8 mouse cellular contexts compared by ENCODE assay signal in genomic region chr19:31664159-31664991, GRCm38 (mm10).
DNase-seq lines count a peak whose midpoint lies in the region; ATAC-seq and TF ChIP-seq lines count a peak whose summit lies in the region.

No protein-coding gene starts in this region.

- TF ChIP-seq CTCF in heart, postnatal 0 days (IDR thresholded peaks at IDR 0.05; ENCODE audit: low read depth), result no peak
- no peak for TF ChIP-seq CTCF in liver, embryonic 14.5 days (IDR thresholded peaks at IDR 0.05; ENCODE audit: low read depth)

- no peak for TF ChIP-seq EP300 in heart, postnatal 0 days (IDR thresholded peaks at IDR 0.05; ENCODE audit: low read depth)
- TF ChIP-seq EP300 in liver, embryonic 14.5 days (IDR thresholded peaks at IDR 0.05; ENCODE audit: low read depth), result no peak

- peak overlapping the region; percentile 66 for H3K4me3 ChIP-seq in forebrain, embryonic 12.5 days (replicated peaks)
- peak overlapping the region; percentile 57 for H3K4me3 ChIP-seq in heart, postnatal 0 days (ENCODE audit: low read depth, low read length)
- peak overlapping the region; percentile 40 to 42 for H3K4me3 ChIP-seq in liver, embryonic 14.5 days (ENCODE audit: insufficient read depth in 1 of 2, low read depth in 2 of 2, low read length in 2 of 2)
- H3K4me3 ChIP-seq in neural tube, embryonic 11.5 days (ENCODE audit: low read depth, low read length), result peak overlapping the region; percentile 56

- peak overlapping the region; percentile 97 for H3K4me2 ChIP-seq in forebrain, embryonic 12.5 days
- peak overlapping the region; percentile 80 for H3K4me2 ChIP-seq in heart, postnatal 0 days (ENCODE audit: low read depth, low read length)
- peak overlapping the region; percentile 59 for H3K4me2 ChIP-seq in liver, embryonic 14.5 days (ENCODE audit: low read depth)
- H3K4me2 ChIP-seq in neural tube, embryonic 11.5 days (ENCODE audit: low read depth), result peak overlapping the region; percentile 96

- no peaks in the 10 kb centered on the region for H3K36me3 ChIP-seq in forebrain, embryonic 12.5 days (replicated peaks)
- H3K36me3 ChIP-seq in heart, postnatal 0 days (replicated peaks; ENCODE audit: control insufficient read depth, insufficient read depth, low read length), result no peaks in the 10 kb centered on the region
- no peaks in the 10 kb centered on the region for H3K36me3 ChIP-seq in liver, embryonic 14.5 days (replicated peaks; ENCODE audit: control insufficient read depth, insufficient read depth, low read depth)
- no peaks in the 10 kb centered on the region for H3K36me3 ChIP-seq in neural tube, embryonic 11.5 days (ENCODE audit: control insufficient read depth, insufficient read depth, low read length)

- peak overlapping the region; percentile 62 for H3K9ac ChIP-seq in forebrain, embryonic 12.5 days
- H3K9ac ChIP-seq in heart, postnatal 0 days (replicated peaks; ENCODE audit: low read depth, low read length), result peak overlapping the region; percentile 45
- H3K9ac ChIP-seq in liver, embryonic 14.5 days (replicated peaks), result no peak overlapping the region
- peak overlapping the region; percentile 59 for H3K9ac ChIP-seq in neural tube, embryonic 11.5 days (ENCODE audit: low read length)

- H3K4me1 ChIP-seq in forebrain, embryonic 12.5 days, result peaks cover 11% of the 10 kb centered on the region
- peaks cover 10% of the 10 kb centered on the region for H3K4me1 ChIP-seq in heart, postnatal 0 days (ENCODE audit: control insufficient read depth, insufficient read depth)
- no peaks in the 10 kb centered on the region for H3K4me1 ChIP-seq in liver, embryonic 14.5 days (replicated peaks; ENCODE audit: control insufficient read depth in 2 of 2, insufficient read depth in 2 of 2, low read length in 1 of 2)
- peaks cover 4% of the 10 kb centered on the region; the same call in 1 of the 2 replicates for H3K4me1 ChIP-seq in neural tube, embryonic 11.5 days (ENCODE audit: control insufficient read depth, insufficient read depth, low read length)

- peak; percentile 86 for ATAC-seq in forebrain, embryonic 12.5 days (ENCODE audit: low FRiP score)
- ATAC-seq in heart, postnatal 0 days (ENCODE audit: insufficient read depth, low read depth), result peak; percentile 66
- 0 out of 2 replicates have a peak, but pooled peaks have one; percentile 28 for ATAC-seq in liver, embryonic 14.5 days (ENCODE audit: insufficient read depth)
- peak; percentile 77 for ATAC-seq in neural tube, embryonic 11.5 days (ENCODE audit: insufficient read depth, low FRiP score, low TSS enrichment)

- under 1% methylated on average over 52 of the region's 52 CpGs for WGBS in forebrain, embryonic 12.5 days
- under 1% methylated on average over 52 of the region's 52 CpGs for WGBS in heart, postnatal 0 days
- 1% methylated on average over 52 of the region's 52 CpGs for WGBS in liver, embryonic 14.5 days (ENCODE audit: insufficient replicate concordance)
- under 1% methylated on average over 52 of the region's 52 CpGs for WGBS in neural tube, embryonic 11.5 days

- no peaks in the 10 kb centered on the region; the same call in 1 of the 2 replicates for H3K27me3 ChIP-seq in forebrain, embryonic 12.5 days
- 0 out of 2 replicates have a peak, but pooled peaks cover 7% of the 10 kb centered on the region for H3K27me3 ChIP-seq in heart, postnatal 0 days (ENCODE audit: control insufficient read depth, insufficient read depth, low read length)
- peaks cover 21% of the 10 kb centered on the region for H3K27me3 ChIP-seq in liver, embryonic 14.5 days (ENCODE audit: control insufficient read depth, insufficient read depth, low read length)
- no peaks in the 10 kb centered on the region for H3K27me3 ChIP-seq in neural tube, embryonic 11.5 days (ENCODE audit: control insufficient read depth, insufficient read depth, low read length)

- H3K9me3 ChIP-seq in forebrain, embryonic 12.5 days, result no peaks in the 10 kb centered on the region
- H3K9me3 ChIP-seq in heart, postnatal 0 days (replicated peaks; ENCODE audit: control insufficient read depth, low read length), result no peaks in the 10 kb centered on the region
- no peaks in the 10 kb centered on the region for H3K9me3 ChIP-seq in liver, embryonic 14.5 days (ENCODE audit: control insufficient read depth, low read length)
- H3K9me3 ChIP-seq in neural tube, embryonic 11.5 days (ENCODE audit: control insufficient read depth, low read length), result no peaks in the 10 kb centered on the region

- peak; percentile 34 for DNase-seq in kidney, adult 18-20 months
- no peak for DNase-seq in kidney, adult 11 months
- DNase-seq in heart, postnatal 0 days (ENCODE audit: low spot score), result peak; percentile 27
- DNase-seq in kidney, postnatal 4 days, result peak; percentile 70 to 75
- no peak for DNase-seq in liver, embryonic 14.5 days (ENCODE audit: low read depth in 3 of 3, low spot score in 3 of 3)
- peak; percentile 76 for DNase-seq in neural tube, embryonic 11.5 days (ENCODE audit: low spot score)
- peak; percentile 23 for DNase-seq in urinary bladder, postnatal 25 days (ENCODE audit: low spot score)

- H3K27ac ChIP-seq in forebrain, embryonic 12.5 days, result no peak overlapping the region
- H3K27ac ChIP-seq in heart, postnatal 0 days (ENCODE audit: low read depth), result 0 out of 2 replicates have a peak overlapping the region, but pooled peaks have one; percentile 18
- no peak overlapping the region for H3K27ac ChIP-seq in liver, embryonic 14.5 days
- H3K27ac ChIP-seq in neural tube, embryonic 11.5 days (ENCODE audit: low read depth, low read length), result no peak overlapping the region

Comparison
In these comparisons a context has a peak if more than half of its experiments do, and no peak if none do; other contexts are left out.
1. DNase-seq: peak in kidney, adult 18-20 months (single experiment), heart, postnatal 0 days (single experiment), kidney, postnatal 4 days (2 of 2), neural tube, embryonic 11.5 days (single experiment) and urinary bladder, postnatal 25 days (single experiment); none in kidney, adult 11 months (single experiment) and liver, embryonic 14.5 days (0 of 3).
2. ATAC-seq: peak in every context shown above with its lines; median percentile 86 in forebrain, embryonic 12.5 days; 77 in neural tube, embryonic 11.5 days; 66 in heart, postnatal 0 days; 28 in liver, embryonic 14.5 days.
3. Peak in every context shown above with its lines, with median percentiles within 50 percentile points of each other: H3K4me2 ChIP-seq and H3K4me3 ChIP-seq.